Mouse (Mus musculus) natural killer cell, adult 2 months (primary cell): Measurements from ENCODE around the gene Tmtc2.

ENCODE experiments used
- DNase-seq, 2 experiments: peaks; one replicate each; pipeline ENCODE4 v3.0.0; 2022; ENCODE audit warnings: low spot score in 2 of 2

Tmtc2 gene

DNA sequence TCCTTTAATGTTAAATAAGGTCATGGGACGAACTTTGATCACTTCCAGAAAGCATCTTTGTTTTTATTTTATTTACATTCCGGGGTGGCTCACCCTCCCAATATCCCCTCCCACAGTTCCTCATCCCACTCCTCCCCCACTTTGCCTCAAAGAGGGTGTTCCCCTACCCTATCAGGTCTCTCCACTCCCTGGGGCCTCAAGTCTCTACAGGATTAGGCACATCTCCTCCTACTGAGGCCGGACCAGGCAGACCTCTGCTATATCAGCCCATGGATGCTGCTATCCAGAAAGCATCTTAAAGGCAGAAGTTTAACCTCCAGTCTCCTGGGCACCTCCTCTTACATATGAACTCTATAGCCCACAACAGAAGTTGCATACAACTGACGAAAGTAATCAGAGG is 157.7 kb downstream of the Tmtc2 start:
- DNase-seq, result no peak

DNA sequence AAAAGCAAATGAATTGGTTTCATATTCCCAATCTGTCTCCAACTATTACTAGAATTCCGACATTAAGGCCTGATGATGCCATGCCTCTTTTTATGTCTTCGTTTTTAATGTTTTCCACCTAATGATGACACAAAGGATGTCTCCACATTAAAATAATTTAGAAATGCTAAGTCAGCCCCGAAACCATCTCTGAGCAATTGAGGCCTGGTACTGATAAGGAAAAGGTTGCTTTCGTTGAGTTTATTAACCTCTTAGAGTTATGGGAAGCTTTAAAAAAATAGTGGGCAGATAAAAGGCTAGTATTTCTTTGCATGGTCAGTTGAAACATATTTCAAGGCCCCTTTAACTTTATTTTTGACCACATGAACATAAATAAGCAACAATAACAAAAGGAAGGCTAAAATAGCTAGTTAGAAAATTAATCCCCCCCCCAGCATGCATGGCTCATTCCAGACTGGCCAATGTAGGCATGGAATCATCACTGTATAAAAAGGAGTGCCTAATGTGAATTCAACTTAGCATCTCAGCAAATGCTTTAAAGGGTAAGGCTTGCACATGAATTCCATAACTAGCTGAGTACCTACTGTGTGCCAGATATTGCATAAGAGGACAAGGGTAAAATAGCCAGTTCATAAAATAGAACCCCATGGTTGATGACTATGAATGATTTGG is 168.3 kb downstream of the Tmtc2 start:
- no peak for DNase-seq

DNA sequence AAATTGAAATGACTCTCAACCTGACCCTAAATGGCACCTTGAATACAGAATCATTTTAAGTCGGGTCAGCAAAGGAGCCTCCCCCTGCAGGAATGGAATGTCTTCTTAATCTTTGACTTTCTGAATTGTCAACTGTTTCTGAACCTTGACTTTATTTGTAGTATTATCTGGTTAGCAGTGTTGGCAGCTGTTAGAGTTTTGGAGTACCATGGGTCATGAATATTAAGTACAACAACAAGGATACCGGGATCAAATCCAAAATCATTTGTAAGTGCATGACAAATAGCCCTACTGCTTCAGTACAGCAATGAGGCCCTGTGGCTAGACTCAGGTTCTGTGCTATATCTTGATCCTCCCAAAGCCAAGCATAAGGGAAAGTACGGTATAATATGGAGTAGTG is 170.3 kb downstream of the Tmtc2 start:
- no peak for DNase-seq

DNA sequence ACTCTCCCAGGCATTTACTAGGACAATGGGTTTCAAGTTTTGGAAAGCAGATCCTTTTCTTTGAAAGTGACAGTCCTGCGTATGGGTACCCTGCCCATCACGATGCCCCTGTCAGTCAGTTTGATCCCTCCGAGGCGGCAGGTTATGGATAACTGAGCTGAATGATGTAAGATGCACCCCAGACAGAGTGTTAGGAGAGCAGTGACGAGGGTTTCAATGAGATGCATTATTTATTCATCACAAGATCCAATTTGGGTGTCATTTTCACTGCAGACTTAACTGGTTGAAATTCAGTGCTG is 171.8 kb downstream of the Tmtc2 start:
- DNase-seq, result no peak

DNA sequence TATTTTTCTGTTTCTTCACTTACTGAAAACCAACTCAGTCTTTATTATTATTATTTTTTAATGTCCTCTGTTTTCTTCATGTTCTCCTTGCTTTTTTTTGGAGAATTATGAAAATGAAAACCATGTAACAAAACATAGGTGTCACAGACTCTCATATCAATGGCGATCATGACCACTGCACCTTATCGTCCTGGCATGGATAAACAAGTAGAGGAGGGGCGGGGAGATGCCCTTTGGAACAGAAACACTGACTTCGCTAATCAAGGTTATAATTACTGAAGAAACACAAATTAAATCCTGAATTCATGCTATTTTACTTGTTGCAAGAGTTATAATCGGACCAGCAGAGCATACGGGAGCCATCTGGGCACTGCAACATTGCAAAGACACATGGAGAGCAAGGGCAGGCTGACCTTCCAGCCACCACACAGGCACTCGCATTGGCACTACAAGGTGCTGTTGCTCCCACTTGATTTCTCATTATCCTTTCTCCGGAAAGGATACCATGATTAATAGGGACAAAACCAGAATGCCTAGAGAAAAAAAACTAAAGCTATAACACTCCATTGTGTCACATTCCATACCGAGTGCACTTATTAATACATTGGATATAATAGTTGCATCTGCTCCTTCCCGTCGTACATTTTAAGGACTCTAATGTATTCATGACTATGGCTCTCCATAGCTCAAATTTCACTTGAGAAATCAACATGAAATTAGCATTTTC is 172.3 kb downstream of the Tmtc2 start:
- DNase-seq, result no peak

DNA sequence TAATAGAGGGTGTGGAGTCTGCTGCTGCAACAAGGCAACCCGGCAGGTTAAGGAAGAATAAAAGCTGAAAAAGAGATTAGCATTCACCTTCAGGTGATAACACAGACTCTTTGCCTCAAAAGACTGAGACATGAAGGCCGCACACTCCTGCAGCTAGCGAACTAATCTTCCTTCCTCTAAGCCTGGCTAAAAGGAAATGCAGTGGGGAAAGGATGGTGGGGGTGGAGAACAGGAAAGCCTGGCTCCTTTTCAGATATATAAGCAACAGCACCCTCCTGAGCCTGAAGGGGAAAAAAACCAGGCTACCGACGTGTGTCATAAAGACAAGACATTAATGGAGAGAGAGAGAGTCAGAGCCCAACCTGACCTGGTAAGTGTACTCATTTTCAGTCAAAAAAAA is 174.9 kb downstream of the Tmtc2 start:
- DNase-seq, result no peak

DNA sequence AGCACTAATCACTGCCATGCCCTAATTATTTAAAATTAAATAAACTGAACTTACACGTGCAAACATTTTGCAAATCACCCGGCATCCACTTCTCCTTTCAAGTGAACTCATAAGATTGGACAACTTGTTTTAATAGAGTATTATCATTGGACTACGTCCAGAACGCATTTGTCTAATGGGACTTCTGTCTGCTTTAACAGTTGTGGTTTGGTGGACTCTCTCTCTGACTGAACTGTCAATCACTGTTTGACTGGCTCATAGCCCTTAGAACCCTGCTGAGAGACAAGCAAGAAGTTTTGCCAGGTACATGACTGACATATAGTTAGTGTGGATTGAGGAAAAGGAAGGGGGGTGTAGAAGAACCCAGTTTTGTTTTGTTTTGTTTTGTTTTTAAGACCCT is 190.2 kb downstream of the Tmtc2 start:
- no peak for DNase-seq

DNA sequence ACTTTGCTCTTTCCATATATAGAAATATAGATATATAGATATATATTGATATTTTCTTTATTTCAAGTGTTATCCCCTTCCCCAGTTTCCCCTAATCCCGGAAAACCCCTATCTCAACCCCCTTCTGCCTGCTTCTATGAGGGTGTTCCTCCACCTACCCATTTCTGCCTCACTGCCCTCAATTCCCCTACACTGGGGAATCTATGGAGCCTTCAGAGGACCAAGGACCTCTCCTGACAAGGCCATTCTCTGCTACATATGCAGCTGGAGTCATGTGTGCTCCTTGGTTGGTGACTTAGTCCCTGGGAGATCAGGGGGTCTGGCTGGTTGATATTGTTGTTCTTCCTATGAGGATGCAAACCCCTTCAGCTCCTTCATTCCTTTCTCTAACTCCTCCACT is 192.5 kb downstream of the Tmtc2 start:
- no peak for DNase-seq

DNA sequence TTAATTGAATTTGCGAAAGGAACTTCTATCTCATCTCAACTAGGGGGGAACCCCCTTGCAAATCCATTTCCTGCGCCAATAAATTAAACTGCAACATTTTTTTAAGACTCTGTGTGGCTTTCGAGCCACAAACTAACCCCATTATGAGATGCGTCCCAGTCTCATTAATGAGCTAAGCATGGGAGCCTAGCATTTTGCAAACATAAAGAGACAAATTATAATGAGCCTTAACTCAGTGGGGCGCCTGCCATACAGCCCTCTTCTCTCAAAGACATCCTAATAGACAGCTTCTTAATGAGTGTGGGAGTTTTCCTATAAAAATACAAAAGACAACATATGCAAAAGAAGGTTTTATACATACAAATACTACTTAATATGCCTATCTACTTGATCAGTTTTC is 193.0 kb downstream of the Tmtc2 start:
- DNase-seq, result no peak

DNA sequence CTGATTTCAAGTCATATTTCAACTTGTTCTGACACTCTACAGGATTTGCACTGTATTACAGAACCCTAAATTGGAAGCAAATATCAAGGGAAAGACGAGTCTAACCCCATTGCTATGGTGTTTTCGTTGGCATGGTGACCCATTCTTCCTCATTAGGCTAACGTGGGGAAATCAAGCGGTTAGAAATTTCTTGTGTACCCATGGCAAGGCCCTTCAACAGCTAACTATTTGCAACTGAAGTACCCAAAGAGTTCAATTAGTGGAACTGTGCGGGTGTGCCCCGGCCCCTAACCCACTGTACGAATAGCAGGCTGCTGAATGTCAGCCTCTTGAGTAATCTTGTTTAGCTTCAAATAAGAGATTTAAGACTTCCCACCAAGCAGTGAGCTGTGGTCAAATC is 193.7 kb downstream of the Tmtc2 start:
- DNase-seq, result no peak

DNA sequence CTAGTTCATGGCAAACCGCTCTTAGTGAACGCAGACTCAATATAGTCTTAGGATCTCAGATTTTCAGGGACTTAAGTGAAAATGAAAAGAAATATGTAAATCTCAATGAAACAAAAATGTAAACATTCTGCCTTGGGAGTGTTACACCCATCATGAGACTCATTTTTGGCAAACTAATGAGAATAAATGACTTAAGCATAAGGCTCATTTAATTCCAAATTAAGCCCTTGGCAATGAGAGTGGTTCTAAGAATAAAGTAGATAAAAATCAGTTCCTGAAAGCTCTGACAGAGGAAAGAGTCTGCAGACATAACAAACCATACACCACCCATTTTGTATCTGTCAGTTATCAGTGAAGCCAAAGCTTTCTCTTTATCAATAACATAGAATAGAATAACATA is 196.5 kb downstream of the Tmtc2 start:
- DNase-seq, result no peak

DNA sequence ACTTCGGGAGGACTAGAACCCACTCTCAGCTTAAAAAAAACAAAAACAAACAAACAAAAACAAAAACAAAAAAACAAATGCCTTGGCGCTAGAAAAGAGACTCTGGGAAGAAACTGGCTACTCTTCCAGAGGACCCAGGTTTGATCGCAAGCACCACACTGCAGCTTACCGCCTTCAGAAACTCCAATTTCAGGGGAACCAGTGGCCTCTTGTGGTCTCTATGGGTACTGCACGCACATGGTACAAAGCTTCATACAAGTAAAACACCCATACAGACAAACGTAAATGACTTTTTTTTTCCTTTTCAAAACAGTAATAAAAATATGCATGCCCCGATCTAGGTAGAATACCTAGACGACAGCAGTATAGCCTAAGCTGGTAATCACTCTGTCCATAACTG is 201.0 kb downstream of the Tmtc2 start:
- DNase-seq, result no peak

DNA sequence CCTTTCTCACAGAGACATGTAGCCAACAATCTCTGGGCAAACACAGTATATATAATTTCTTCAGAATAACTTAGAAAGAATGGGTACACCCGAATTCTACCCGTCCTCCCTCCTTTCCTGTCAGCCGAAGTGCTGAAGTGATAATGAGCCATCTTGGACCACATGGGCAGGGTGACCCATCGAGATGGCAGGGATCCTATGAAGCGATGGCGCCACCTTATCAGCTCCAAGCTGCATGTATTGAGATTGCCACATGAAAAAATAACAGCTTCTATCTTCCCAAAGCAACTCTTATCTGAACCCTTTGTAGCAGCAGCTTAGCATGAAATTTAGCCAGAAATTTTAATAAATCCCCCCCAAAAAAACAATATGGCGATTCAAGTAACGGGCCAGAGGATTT is 206.0 kb downstream of the Tmtc2 start:
- no peak for DNase-seq

DNA sequence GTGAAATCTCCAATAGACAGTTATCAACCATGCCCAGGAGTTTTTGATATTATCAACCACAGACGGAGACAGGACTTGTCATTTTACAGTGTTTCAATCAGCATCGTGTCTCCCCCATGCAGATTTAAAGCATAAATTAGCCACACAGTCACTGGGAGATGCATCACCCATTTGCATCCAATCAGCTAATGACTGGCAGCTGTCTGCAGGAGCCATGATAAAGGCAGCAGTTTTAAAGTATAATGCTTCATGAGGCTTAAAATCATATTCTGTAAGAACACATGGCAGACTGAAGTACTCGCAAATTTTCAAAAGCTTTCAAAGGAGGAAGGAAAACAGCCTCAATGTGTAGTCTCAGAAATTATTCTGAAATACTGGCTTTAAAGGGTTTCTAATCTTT is 209.8 kb downstream of the Tmtc2 start:
- DNase-seq, result no peak

DNA sequence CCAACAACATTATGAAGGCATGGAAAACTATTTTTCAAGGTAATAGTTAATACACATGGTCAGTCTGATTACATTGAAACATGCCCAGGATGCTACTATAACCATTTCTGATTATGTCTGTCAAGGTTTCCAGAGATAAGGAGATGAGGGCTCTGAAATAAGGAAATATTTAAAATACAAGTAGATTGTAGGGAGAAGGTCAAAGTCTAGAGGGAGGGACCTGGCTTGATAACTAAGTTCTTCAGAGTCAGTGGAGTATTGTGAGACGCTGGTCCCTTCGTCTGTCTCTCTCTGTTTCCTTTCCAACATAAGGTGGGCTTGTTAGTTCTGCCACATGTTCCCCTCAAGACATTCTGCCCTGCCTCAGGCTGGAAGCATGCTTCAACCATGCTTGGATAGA is 223.9 kb downstream of the Tmtc2 start:
- DNase-seq, result no peak

DNA sequence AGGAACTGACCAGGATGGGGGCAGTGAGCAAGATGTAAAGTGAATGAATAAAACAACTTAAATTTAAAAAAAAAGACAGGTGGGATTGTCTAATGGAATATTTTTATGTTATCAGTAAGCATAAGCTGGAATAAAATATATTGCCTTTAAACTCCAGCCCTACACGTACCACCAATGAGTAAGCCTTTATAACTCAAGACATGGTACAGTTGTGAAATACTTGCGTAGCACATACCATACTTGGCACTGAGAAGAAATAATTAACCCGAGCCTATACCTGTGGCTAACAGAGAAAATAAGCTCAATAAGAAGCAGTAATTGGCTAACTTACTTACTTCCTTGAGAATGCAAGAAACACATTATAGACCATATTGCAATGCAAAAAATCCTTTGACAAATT is 228.3 kb downstream of the Tmtc2 start:
- no peak for DNase-seq

DNA sequence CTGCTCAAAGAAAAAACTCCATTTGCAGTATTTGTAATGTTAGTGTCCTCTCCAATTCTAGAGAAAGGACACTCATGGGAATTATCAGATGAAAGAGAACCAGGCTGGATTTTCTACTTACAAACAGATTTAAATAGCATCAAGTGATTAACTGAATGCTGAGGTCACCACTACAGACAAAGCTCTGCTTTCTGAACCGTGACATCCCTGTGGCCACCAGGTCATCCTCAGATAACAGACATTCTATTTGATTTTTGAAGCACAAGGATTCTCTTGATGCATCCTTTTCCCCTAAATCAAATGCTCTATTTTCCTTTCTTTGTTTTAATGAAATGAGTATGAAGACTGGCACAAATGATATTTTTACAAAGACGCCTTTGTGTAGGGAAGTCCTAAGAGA is 241.4 kb downstream of the Tmtc2 start:
- DNase-seq, result no peak

DNA sequence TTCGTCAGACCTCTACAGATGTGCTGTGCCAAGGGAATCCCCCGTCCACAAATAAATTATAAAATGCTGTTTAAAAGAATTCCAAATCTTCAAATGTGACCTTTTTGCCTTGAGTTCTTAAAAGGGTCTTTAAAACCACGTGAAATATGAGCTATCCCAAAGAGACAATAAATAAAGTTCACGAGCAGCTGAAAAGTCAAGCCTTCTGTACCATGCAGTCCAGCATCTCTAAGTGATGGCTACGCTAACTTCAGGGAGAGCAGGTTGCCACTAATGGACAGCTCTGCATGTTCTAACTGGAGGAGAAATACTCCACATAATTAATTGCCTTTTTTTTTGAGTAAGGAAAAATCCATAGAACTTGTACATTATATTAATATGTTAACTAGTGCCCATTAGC is 243.9 kb downstream of the Tmtc2 start:
- no peak for DNase-seq

DNA sequence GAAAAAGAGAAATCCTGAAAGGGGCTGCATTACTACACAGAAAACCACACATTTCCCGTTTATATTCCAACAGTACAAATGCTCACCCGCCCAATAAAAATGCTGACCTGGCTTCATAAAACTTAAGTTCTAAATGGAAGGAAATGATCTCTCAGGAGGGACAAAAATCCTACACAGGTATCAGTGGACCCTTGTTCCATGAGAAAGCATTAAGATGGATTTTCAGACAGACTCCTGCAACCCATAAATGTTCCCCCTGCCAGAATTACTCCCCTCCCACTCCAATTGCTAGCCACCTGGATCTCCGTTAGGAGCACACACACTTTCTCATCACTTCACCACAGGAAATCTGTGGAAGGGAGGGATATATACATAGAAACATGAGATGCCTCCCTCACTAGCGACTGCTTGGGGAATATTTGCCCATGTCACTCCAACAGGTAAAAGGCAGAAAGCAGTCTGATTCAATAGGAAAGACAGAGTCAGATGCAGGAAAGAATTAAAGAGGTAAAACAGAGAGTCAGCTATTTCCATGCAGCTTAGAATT is 250.5 kb downstream of the Tmtc2 start:
- DNase-seq, result no peak

DNA sequence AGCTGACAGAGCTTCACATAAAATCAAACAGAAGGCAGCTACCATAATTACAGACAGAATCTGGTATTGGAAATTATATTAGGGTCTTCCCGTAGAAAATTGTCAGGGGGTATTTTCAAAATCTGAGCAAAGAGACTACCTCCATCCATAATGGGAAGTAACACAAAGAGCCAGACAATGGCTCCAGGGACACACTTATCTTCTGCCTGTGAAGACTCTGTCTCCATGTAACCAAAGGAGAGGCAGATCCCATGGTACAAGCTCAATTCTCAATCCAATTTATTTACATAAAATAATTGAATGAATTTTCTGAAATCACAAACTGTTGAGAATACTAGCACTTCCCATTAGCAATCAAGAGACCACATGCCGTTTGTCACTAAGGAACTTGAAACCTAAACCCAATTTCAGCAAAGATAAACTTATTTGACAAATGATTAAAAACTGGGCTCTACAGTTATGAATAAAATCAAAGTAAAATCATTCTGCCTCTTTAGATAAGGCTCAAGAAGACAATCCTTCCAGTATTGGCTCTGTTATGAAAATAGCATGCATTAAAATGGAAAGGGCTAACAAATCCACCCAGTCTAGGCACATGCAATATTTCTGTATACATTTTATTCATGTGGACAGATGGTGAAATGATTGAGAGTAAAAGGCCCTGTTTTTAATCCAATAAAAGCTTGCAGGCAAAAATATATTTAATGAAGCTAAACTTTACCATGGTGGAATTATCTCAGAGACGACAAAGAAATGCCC is 254.8 kb downstream of the Tmtc2 start:
- no peak for DNase-seq

DNA sequence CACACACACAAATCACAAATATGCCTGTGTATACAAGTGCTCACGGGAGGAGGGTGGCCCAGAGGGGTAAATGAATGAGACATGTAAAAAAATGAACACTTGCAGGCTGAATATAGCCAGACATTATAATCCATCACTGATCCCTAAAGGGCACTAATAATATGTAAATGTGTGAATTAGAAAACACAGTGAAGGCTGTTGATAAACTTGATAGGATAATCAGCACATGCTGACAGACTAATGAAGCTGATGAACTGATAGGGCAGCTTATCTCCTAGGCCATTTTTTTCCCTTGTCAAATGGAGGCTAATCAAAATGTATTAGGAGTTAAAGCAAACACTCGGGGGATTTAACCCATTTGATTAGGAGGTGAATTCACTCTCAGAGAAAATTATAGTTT is 255.4 kb downstream of the Tmtc2 start:
- no peak for DNase-seq

DNA sequence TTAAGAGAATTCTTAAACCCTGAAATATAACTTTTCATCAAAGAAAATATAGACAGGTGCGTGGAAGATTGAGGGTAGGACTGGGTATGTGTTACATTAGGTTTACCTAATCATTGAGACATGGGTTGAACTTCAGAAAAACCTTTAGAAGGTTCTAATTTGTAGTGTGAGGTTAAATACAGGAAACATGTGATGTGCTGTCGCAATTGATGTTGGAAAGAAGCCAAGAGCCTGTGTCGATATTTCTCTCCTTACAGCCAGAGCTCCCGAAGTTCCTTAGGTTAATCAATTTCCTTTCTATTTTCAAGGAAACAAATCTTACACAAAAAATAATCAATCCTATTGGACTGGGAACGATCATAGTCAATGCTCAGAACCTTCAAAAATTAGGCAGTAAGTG is 261.3 kb downstream of the Tmtc2 start:
- DNase-seq, result no peak

DNA sequence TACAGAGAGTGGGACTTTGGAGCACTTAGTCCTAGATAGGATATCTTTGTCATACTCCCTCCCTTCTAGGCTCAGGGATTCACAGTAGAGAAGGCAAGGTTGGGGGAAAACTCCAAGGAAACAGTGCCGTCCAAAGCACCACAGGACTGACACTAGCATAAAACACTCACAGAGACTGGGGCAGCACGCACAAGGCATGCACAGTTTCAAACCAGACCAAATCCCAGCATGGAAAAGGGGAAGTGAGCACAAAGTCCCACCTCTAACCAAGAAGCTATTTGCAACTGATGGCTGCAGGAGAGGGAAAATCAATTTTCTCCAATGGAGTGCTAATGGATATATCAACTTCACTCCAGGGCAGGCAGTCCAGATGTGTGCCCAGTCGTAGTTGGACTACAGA is 276.7 kb downstream of the Tmtc2 start:
- DNase-seq, result no peak
